8 mouse cellular contexts compared by ENCODE assay signal in genomic region chr9:118590230-118590629, GRCm38 (mm10). TPM values are rescaled to one million over a fixed set of nuclear protein-coding genes. Genes with fewer than 3 reads are reported as not detected.
A peak's percentile ranks its signal among the peaks of the same experiment; 100 is the strongest.
DNase-seq lines count a peak whose midpoint lies in the region; ATAC-seq and TF ChIP-seq lines count a peak whose summit lies in the region.

No protein-coding gene starts in this region.

- TF ChIP-seq CTCF in forebrain, postnatal 0 days (IDR thresholded peaks at IDR 0.05; ENCODE audit: low read depth) = no peak
- TF ChIP-seq CTCF in testis, adult 2 months (IDR thresholded peaks at IDR 0.05; ENCODE audit: control insufficient read depth, insufficient read depth, insufficient replicate concordance, low read depth, low read length) = no peak
- TF ChIP-seq CTCF in stomach, postnatal 0 days (IDR thresholded peaks at IDR 0.05; ENCODE audit: low read depth) = no peak
- no peak for TF ChIP-seq CTCF in lung, postnatal 0 days (IDR thresholded peaks at IDR 0.05)

- no peak for TF ChIP-seq EP300 in stomach, postnatal 0 days (optimal IDR thresholded peaks at IDR 0.05)
- TF ChIP-seq EP300 in lung, postnatal 0 days (IDR thresholded peaks at IDR 0.05) = no peak

- H3K27ac ChIP-seq in forebrain, postnatal 0 days (ENCODE audit: low read depth, low read length) = no peak overlapping the region
- no peak overlapping the region for H3K27ac ChIP-seq in forebrain, embryonic 10.5 days
- H3K27ac ChIP-seq in testis, adult 2 months (ENCODE audit: control insufficient read depth, insufficient read depth, low read depth, low read length) = peak overlapping the region; percentile 39; the same call in 1 of the 2 replicates
- H3K27ac ChIP-seq in intestine, embryonic 14.5 days (ENCODE audit: low read depth) = peak overlapping the region; percentile 18; the same call in 1 of the 2 replicates
- peak overlapping the region; percentile 35; the same call in 1 of the 2 replicates for H3K27ac ChIP-seq in stomach, postnatal 0 days (replicated peaks)
- H3K27ac ChIP-seq in lung, postnatal 0 days (ENCODE audit: low read length) = no peak overlapping the region

- H3K4me1 ChIP-seq in forebrain, postnatal 0 days (ENCODE audit: insufficient read depth) = no peaks in the 10 kb centered on the region
- peaks cover 42% of the 10 kb centered on the region for H3K4me1 ChIP-seq in forebrain, embryonic 10.5 days
- H3K4me1 ChIP-seq in testis, adult 2 months (ENCODE audit: control insufficient read depth, insufficient read depth, low read length) = peaks cover 3% of the 10 kb centered on the region
- peaks cover 9% of the 10 kb centered on the region for H3K4me1 ChIP-seq in intestine, embryonic 14.5 days (replicated peaks; ENCODE audit: control insufficient read depth, insufficient read depth, low read length)
- no peaks in the 10 kb centered on the region; the same call in 1 of the 2 replicates for H3K4me1 ChIP-seq in stomach, postnatal 0 days (replicated peaks; ENCODE audit: control insufficient read depth, insufficient read depth)
- H3K4me1 ChIP-seq in lung, postnatal 0 days (ENCODE audit: insufficient read depth, low read depth, low read length) = no peaks in the 10 kb centered on the region

- DNase-seq in forebrain, postnatal 0 days = peak; percentile 33
- no peak for DNase-seq in forebrain, embryonic 10.5 days (ENCODE audit: extremely low spot score, low spot score)
- no peak for DNase-seq in testis, postnatal 10 days (ENCODE audit: low spot score)
- no peak for DNase-seq in intestine, embryonic 14.5 days (ENCODE audit: low spot score)
- peak; percentile 83 for DNase-seq in stomach, postnatal 0 days (ENCODE audit: low spot score)
- no peak for DNase-seq in lung, postnatal 0 days (ENCODE audit: low spot score)
- no peak for DNase-seq in embryo, embryonic 9.5 days (ENCODE audit: extremely low spot score)

- H3K9me3 ChIP-seq in forebrain, postnatal 0 days (ENCODE audit: low read length) = no peaks in the 10 kb centered on the region
- no peaks in the 10 kb centered on the region for H3K9me3 ChIP-seq in forebrain, embryonic 10.5 days
- H3K9me3 ChIP-seq in intestine, embryonic 14.5 days (ENCODE audit: control insufficient read depth, low read length) = no peaks in the 10 kb centered on the region
- no peaks in the 10 kb centered on the region for H3K9me3 ChIP-seq in stomach, postnatal 0 days (ENCODE audit: control insufficient read depth, low read length)
- no peaks in the 10 kb centered on the region for H3K9me3 ChIP-seq in lung, postnatal 0 days (ENCODE audit: low read length)

- H3K27me3 ChIP-seq in forebrain, postnatal 0 days (ENCODE audit: insufficient read depth, low read length) = no peaks in the 10 kb centered on the region
- no peaks in the 10 kb centered on the region for H3K27me3 ChIP-seq in forebrain, embryonic 10.5 days (ENCODE audit: poor library complexity, severe bottlenecking)
- H3K27me3 ChIP-seq in testis, adult 2 months (ENCODE audit: control insufficient read depth, insufficient read depth, low read length) = no peaks in the 10 kb centered on the region
- no peaks in the 10 kb centered on the region for H3K27me3 ChIP-seq in intestine, embryonic 14.5 days (replicated peaks; ENCODE audit: control insufficient read depth, insufficient read depth, low read length)
- no peaks in the 10 kb centered on the region for H3K27me3 ChIP-seq in stomach, postnatal 0 days (ENCODE audit: control insufficient read depth, insufficient read depth, low read length)
- no peaks in the 10 kb centered on the region for H3K27me3 ChIP-seq in lung, postnatal 0 days (replicated peaks; ENCODE audit: insufficient read depth, low read length)

- no peak overlapping the region for H3K9ac ChIP-seq in forebrain, postnatal 0 days
- H3K9ac ChIP-seq in intestine, embryonic 14.5 days (ENCODE audit: low read length) = no peak overlapping the region
- H3K9ac ChIP-seq in stomach, postnatal 0 days (ENCODE audit: low read length) = no peak overlapping the region
- H3K9ac ChIP-seq in lung, postnatal 0 days (replicated peaks; ENCODE audit: low read depth) = no peak overlapping the region

- 33% methylated on average over 7 of the region's 7 CpGs for WGBS in forebrain, postnatal 0 days
- WGBS in forebrain, embryonic 10.5 days = 74% methylated on average over 7 of the region's 7 CpGs
- WGBS in intestine, embryonic 14.5 days = 68% methylated on average over 7 of the region's 7 CpGs
- WGBS in stomach, postnatal 0 days = 46% methylated on average over 7 of the region's 7 CpGs
- whole genome bisulfite sequencing in lung, postnatal 0 days = 61% methylated on average over 7 of the region's 7 CpGs

- H3K36me3 ChIP-seq in forebrain, postnatal 0 days (ENCODE audit: insufficient read depth) = no peaks in the 10 kb centered on the region
- H3K36me3 ChIP-seq in forebrain, embryonic 10.5 days (replicated peaks) = no peaks in the 10 kb centered on the region; the same call in 1 of the 2 replicates
- no peaks in the 10 kb centered on the region for H3K36me3 ChIP-seq in testis, adult 2 months (ENCODE audit: control insufficient read depth, insufficient read depth, low read length)
- no peaks in the 10 kb centered on the region for H3K36me3 ChIP-seq in intestine, embryonic 14.5 days (ENCODE audit: control insufficient read depth, insufficient read depth, low read length)
- H3K36me3 ChIP-seq in stomach, postnatal 0 days (ENCODE audit: control insufficient read depth, insufficient read depth, low read length) = no peaks in the 10 kb centered on the region
- H3K36me3 ChIP-seq in lung, postnatal 0 days (ENCODE audit: insufficient read depth, low read length) = no peaks in the 10 kb centered on the region

- no peak for TF ChIP-seq POLR2A in testis, adult 2 months (IDR thresholded peaks at IDR 0.05; ENCODE audit: control insufficient read depth, low read depth, low read length)

- H3K4me3 ChIP-seq in forebrain, postnatal 0 days (ENCODE audit: low read depth, low read length) = no peak overlapping the region
- H3K4me3 ChIP-seq in forebrain, embryonic 10.5 days = no peak overlapping the region
- H3K4me3 ChIP-seq in testis, adult 2 months (ENCODE audit: control insufficient read depth, low read depth, low read length) = no peak overlapping the region
- H3K4me3 ChIP-seq in intestine, embryonic 14.5 days (ENCODE audit: low read depth, low read length) = no peak overlapping the region
- no peak overlapping the region for H3K4me3 ChIP-seq in stomach, postnatal 0 days (ENCODE audit: low read depth, low read length)
- H3K4me3 ChIP-seq in lung, postnatal 0 days (ENCODE audit: low read depth, low read length) = no peak overlapping the region

- ATAC-seq in forebrain, postnatal 0 days = peak; percentile 39; the same call in 1 of the 2 replicates
- ATAC-seq in intestine, embryonic 14.5 days (replicated peaks; ENCODE audit: low FRiP score, low TSS enrichment, low read depth) = no peak
- ATAC-seq in stomach, postnatal 0 days (ENCODE audit: low FRiP score, low TSS enrichment) = peak; percentile 78
- ATAC-seq in lung, postnatal 0 days = no peak

- no peak overlapping the region for H3K4me2 ChIP-seq in forebrain, postnatal 0 days (ENCODE audit: low read depth)
- H3K4me2 ChIP-seq in intestine, embryonic 14.5 days (ENCODE audit: low read length) = no peak overlapping the region
- H3K4me2 ChIP-seq in stomach, postnatal 0 days (replicated peaks; ENCODE audit: low read depth) = no peak overlapping the region
- no peak overlapping the region for H3K4me2 ChIP-seq in lung, postnatal 0 days (replicated peaks; ENCODE audit: low read depth, low read length)

RNA-seq across cellular contexts. Expression of gene Itga9, which starts 16.3 kb away (rescaled TPM):
- total RNA-seq in forebrain, postnatal 0 days (2014; rRNA removed) = 2.6 and 3.3 TPM in 2 replicates
- 0.57 and 0.99 TPM in 2 replicates for polyA plus RNA-seq in forebrain, postnatal 0 days (2015; fragmentation: Nextera tagmentation; extraction: Ambion mirVana)
- polyA plus RNA-seq in forebrain, embryonic 10.5 days (2016; fragmentation: Nextera tagmentation; extraction: Ambion mirVana) = 6.0 and 6.1 TPM in 2 replicates
- 6.0 and 6.2 TPM in 2 replicates for polyA plus RNA-seq in testis, adult 2 months (2012; rRNA removed)
- 9.5 and 12.6 TPM in 2 replicates for polyA plus RNA-seq in intestine, embryonic 14.5 days (2014; fragmentation: Nextera tagmentation; extraction: Ambion mirVana)
- 4.2 and 5.3 TPM in 2 replicates for polyA plus RNA-seq in stomach, postnatal 0 days (2015; fragmentation: Nextera tagmentation; extraction: Ambion mirVana)
- polyA plus RNA-seq in lung, postnatal 0 days (2015; fragmentation: Nextera tagmentation; extraction: Ambion mirVana) = 22.0 and 24.2 TPM in 2 replicates

Comparison
In these comparisons a context has a peak if more than half of its experiments do, and no peak if none do; other contexts are left out.
1. DNase-seq: peak in forebrain, postnatal 0 days (single experiment) and stomach, postnatal 0 days (single experiment); none in forebrain, embryonic 10.5 days (single experiment), testis, postnatal 10 days (single experiment), intestine, embryonic 14.5 days (single experiment), lung, postnatal 0 days (single experiment) and embryo, embryonic 9.5 days (single experiment).
2. ATAC-seq: peak in forebrain, postnatal 0 days (single experiment) and stomach, postnatal 0 days (single experiment); none in intestine, embryonic 14.5 days (single experiment) and lung, postnatal 0 days (single experiment).
3. H3K27ac ChIP-seq: peak in testis, adult 2 months (single experiment), intestine, embryonic 14.5 days (single experiment) and stomach, postnatal 0 days (single experiment); none in forebrain, postnatal 0 days (single experiment), forebrain, embryonic 10.5 days (single experiment) and lung, postnatal 0 days (single experiment).